Mouse (Mus musculus) forebrain, embryonic 16.5 days (tissue): ENCODE results near the gene Mecom. TPM values are rescaled to one million over a fixed set of nuclear protein-coding genes. Genes with fewer than 3 reads are reported as not detected.

Source experiments
- ATAC-seq: fragments of 200-750 bp; cut with Nextera tagmentation; 2 replicates; pipeline ENCODE4 v1.8.0; 2017; ENCODE audit warnings: mild to moderate bottlenecking, moderate library complexity
- H3K27ac ChIP-seq: fragments of 300-500 bp; sonication (generic); 2 replicates; pipeline ENCODE4 v1.5.1; 2014; ENCODE audit warnings: low read length, control low read depth
- H3K27me3 ChIP-seq: fragments of 300-500 bp; sonication (generic); replicated peaks from 2 replicates; pipeline ENCODE4 v1.6.1; 2014; ENCODE audit warnings: low read length; ENCODE audit not compliant: control insufficient read depth, insufficient read depth
- H3K36me3 ChIP-seq: fragments of 300-500 bp; sonication (generic); 2 replicates; pipeline ENCODE4 v1.6.1; 2014; ENCODE audit not compliant: control insufficient read depth, insufficient read depth
- H3K4me1 ChIP-seq: fragments of 300-500 bp; sonication (generic); replicated peaks from 2 replicates; pipeline ENCODE4 v1.6.1; 2014; ENCODE audit warnings: low read length; ENCODE audit not compliant: control insufficient read depth, insufficient read depth
- H3K4me2 ChIP-seq: fragments of 300-500 bp; sonication (generic); 2 replicates; pipeline ENCODE4 v1.6.1; 2014; ENCODE audit warnings: mild to moderate bottlenecking, low read length, control low read depth
- H3K4me3 ChIP-seq: fragments of 300-500 bp; sonication (generic); replicated peaks from 2 replicates; pipeline ENCODE4 v1.5.1; 2014; ENCODE audit warnings: mild to moderate bottlenecking, low read length, control low read depth
- H3K9ac ChIP-seq: fragments of 300-500 bp; sonication (generic); replicated peaks from 2 replicates; pipeline ENCODE4 v1.6.1; 2014; ENCODE audit warnings: low read depth, low read length, control low read depth
- H3K9me3 ChIP-seq: fragments of 300-500 bp; sonication (generic); 2 replicates; pipeline ENCODE4 v1.6.1; 2016; ENCODE audit warnings: low read length; ENCODE audit not compliant: control insufficient read depth
- WGBS: fragments of 180-500 bp; shearing (Covaris S2); extraction: QIAGEN DNeasy Blood & Tissue Kit; methylation state at CpG from one replicate; pipeline ENCODE4 v1.1.7; 2014; 5-methylcytosine and 5-hydroxymethylcytosine counted together
- polyA plus RNA-seq: library from polyadenylated mRNA; unstranded; fragments of >200 nt; fragmentation: Nextera tagmentation; extraction: Ambion mirVana; gene quantifications from 2 replicates; pipeline ENCODE4 v1.2.1, GENCODE M21; 2015

Mecom gene
- polyA plus RNA-seq, 1 experiment from 2014 or later = 2.1 TPM

- no peaks in the 10 kb centered on the region for H3K27me3 ChIP-seq
- H3K4me2 ChIP-seq = no peak overlapping the region
- ATAC-seq = no peak
- no peak overlapping the region for H3K27ac ChIP-seq
- H3K9me3 ChIP-seq = no peaks in the 10 kb centered on the region
- 78% methylated on average over 7 of the region's 7 CpGs for WGBS
- H3K4me3 ChIP-seq = no peak overlapping the region
- H3K4me1 ChIP-seq = no peaks in the 10 kb centered on the region
- H3K36me3 ChIP-seq = no peaks in the 10 kb centered on the region
- H3K9ac ChIP-seq = no peak overlapping the region
These were observed 566.4 kb downstream of the Mecom start for GRCm38 (mm10) chr3:29981259-29981910.

- no peak for ATAC-seq
- H3K4me2 ChIP-seq = no peak overlapping the region
- H3K27me3 ChIP-seq = no peaks in the 10 kb centered on the region
- WGBS = 94% methylated on average over 9 of the region's 9 CpGs
- no peaks in the 10 kb centered on the region for H3K4me1 ChIP-seq
- no peak overlapping the region for H3K4me3 ChIP-seq
- no peak overlapping the region for H3K9ac ChIP-seq
- no peak overlapping the region for H3K27ac ChIP-seq
- H3K9me3 ChIP-seq = no peaks in the 10 kb centered on the region
- H3K36me3 ChIP-seq = no peaks in the 10 kb centered on the region
These were observed 567.3 kb downstream of the Mecom start for GRCm38 (mm10) chr3:29980531-29980930.

DNA sequence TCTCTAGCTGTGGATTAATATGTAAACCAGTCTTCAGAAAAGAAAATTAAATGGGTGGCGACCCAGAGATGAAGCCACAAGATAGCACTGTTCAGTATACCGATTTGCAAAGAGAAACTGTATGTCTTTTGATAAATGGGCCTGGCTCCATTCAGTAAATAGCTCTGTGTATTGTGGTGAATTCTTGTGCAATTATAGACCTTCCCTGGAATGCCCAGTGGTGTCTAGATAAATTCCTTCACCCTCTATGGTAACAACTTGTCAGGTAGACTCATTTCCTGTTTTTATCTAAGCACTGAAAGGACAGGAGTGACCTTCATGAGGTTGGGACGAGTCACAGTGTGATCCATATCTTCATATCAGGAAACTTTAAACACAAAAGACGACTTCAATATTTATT, 571.2 kb downstream of the Mecom start:
- WGBS = 84% methylated on average over 4 of the region's 4 CpGs
- ATAC-seq = no peak
- Histone ChIP-seq H3K4me3 (no peak overlapping the region), H3K27me3 (no peaks in the 10 kb centered on the region), H3K27ac (no peak overlapping the region), H3K4me2 (no peak overlapping the region), H3K9ac (no peak overlapping the region), H3K4me1 (no peaks in the 10 kb centered on the region), H3K9me3 (no peaks in the 10 kb centered on the region), H3K36me3 (no peaks in the 10 kb centered on the region)

DNA sequence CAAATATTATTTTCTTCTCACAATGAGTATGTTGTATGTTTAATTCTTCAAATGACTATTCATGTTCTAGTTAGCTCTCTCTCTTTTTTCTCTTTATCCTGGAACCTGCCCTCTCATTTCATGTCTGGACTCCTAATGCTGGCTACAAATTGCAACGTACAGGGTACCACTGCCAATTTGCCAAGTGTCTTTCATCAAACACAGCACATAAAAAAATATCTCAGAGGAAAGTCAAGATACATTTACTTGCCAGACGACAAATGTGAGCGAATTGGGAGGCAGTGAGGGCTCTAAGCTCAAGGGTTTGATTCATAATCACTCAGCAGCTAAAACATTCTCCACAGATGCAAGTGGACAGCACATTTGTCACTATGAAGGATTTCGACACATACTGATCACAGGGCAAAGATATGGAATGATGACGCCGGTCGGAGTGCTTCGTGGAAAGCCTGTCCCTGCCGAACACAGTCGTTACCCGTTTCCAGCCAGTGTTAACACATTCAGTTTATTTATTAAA, 579.3 kb downstream of the Mecom start:
- Histone ChIP-seq H3K27ac (no peak overlapping the region), H3K9ac (no peak overlapping the region), H3K4me3 (no peak overlapping the region), H3K9me3 (no peaks in the 10 kb centered on the region), H3K4me1 (no peaks in the 10 kb centered on the region), H3K36me3 (no peaks in the 10 kb centered on the region), H3K27me3 (no peaks in the 10 kb centered on the region), H3K4me2 (no peak overlapping the region)
- ATAC-seq = no peak
- WGBS = 87% methylated on average over 11 of the region's 11 CpGs

DNA sequence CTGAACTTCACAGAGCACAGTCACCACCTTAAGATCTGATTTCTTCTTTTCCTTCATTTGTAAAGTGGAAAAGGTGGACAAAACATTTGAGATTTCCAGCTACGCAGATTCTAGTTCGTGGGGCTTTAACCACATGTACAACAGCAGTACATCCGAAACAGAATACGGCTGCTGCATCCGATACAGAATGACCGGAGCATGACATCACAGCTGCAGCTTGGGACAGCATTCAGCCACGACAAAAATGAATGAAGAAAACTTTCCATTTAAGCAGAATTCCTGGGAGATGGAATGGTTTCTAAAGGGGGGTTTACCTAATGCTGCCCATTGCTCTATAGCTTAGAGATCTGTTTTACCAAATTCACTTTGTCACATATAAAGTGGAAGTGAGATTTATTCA, 583.9 kb downstream of the Mecom start:
- 81% methylated on average over 7 of the region's 7 CpGs for WGBS
- Histone ChIP-seq H3K4me3 (no peak overlapping the region), H3K27me3 (no peaks in the 10 kb centered on the region), H3K36me3 (no peaks in the 10 kb centered on the region), H3K4me2 (no peak overlapping the region), H3K9ac (no peak overlapping the region), H3K9me3 (no peaks in the 10 kb centered on the region), H3K27ac (no peak overlapping the region), H3K4me1 (no peaks in the 10 kb centered on the region)
- ATAC-seq = no peak

DNA sequence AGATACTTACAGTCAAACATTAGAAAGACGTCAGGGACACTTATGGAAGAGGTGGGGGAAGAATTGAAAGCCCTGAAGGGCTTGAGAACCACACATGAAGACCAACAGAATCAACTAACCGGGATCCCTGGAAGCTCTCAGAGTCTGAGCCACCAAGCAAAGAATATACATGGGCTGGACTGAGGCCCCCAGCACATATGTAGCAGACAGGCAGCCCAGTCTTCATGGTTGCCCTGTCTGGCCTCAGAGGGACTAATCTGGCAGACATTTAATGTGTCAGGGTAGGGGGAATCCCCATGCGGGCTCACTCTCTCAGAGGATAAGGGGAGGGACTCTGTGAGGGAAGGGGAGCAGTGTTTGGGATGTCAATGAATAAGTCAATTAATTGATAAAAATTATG, 584.4 kb downstream of the Mecom start:
- ATAC-seq = no peak
- Histone ChIP-seq H3K27me3 (no peaks in the 10 kb centered on the region), H3K4me2 (no peak overlapping the region), H3K4me1 (no peaks in the 10 kb centered on the region), H3K9ac (no peak overlapping the region), H3K4me3 (no peak overlapping the region), H3K27ac (no peak overlapping the region), H3K36me3 (no peaks in the 10 kb centered on the region), H3K9me3 (no peaks in the 10 kb centered on the region)
- WGBS = 82% methylated on average over 3 of the region's 3 CpGs

GRCm38 (mm10) chr3:29959051-29959450, 588.8 kb downstream of the Mecom start:
- 92% methylated on average over 3 of the region's 3 CpGs for WGBS
- no peaks in the 10 kb centered on the region for H3K36me3 ChIP-seq

GRCm38 (mm10) chr3:29957365-29958236, 590.2 kb downstream of the Mecom start:
- H3K4me1 ChIP-seq = peaks cover 5% of the 10 kb centered on the region; the same call in 1 of the 2 replicates
- H3K4me3 ChIP-seq = no peak overlapping the region
- H3K9ac ChIP-seq = no peak overlapping the region
- 17% methylated on average over 10 of the region's 10 CpGs for WGBS
- no peaks in the 10 kb centered on the region for H3K27me3 ChIP-seq
- H3K4me2 ChIP-seq = peak overlapping the region; percentile 11; the same call in 1 of the 2 replicates
- H3K9me3 ChIP-seq = no peaks in the 10 kb centered on the region
- H3K27ac ChIP-seq = no peak overlapping the region
- no peaks in the 10 kb centered on the region for H3K36me3 ChIP-seq
- peak; percentile 78 for ATAC-seq

More at GRCm38 (mm10) chr3:29959051-29959450, 588.8 kb downstream of the Mecom start:
- peaks cover 5% of the 10 kb centered on the region; the same call in 1 of the 2 replicates for H3K4me1 ChIP-seq
- no peak overlapping the region for H3K9ac ChIP-seq
- ATAC-seq = no peak
- H3K4me2 ChIP-seq = no peak overlapping the region
- no peaks in the 10 kb centered on the region for H3K9me3 ChIP-seq
- no peak overlapping the region for H3K27ac ChIP-seq
- no peaks in the 10 kb centered on the region for H3K27me3 ChIP-seq
- no peak overlapping the region for H3K4me3 ChIP-seq

GRCm38 (mm10) chr3:29953269-29953668, 594.5 kb downstream of the Mecom start:
- H3K4me1 ChIP-seq = peaks cover 5% of the 10 kb centered on the region; the same call in 1 of the 2 replicates
- no peak overlapping the region for H3K4me3 ChIP-seq
- WGBS = 63% methylated on average over 3 of the region's 3 CpGs
- H3K4me2 ChIP-seq = no peak overlapping the region
- H3K27ac ChIP-seq = no peak overlapping the region
- no peaks in the 10 kb centered on the region for H3K36me3 ChIP-seq
- no peaks in the 10 kb centered on the region for H3K9me3 ChIP-seq
- H3K27me3 ChIP-seq = no peaks in the 10 kb centered on the region
- no peak overlapping the region for H3K9ac ChIP-seq
- no peak for ATAC-seq
